Mouse (Mus musculus): ENCODE measurements around the gene St14.
"Not testable (repeated sequence)": the region's sequence is repeated elsewhere in the genome, so short reads cannot be mapped to it uniquely, and the experiment has no call there.

St14 gene

GRCm38 (mm10) chr9:31086085-31086753 lies 45.4 kb downstream of the St14 start:
- DNase-seq (ENCODE audit: low spot score): peak; percentile 52

DNA sequence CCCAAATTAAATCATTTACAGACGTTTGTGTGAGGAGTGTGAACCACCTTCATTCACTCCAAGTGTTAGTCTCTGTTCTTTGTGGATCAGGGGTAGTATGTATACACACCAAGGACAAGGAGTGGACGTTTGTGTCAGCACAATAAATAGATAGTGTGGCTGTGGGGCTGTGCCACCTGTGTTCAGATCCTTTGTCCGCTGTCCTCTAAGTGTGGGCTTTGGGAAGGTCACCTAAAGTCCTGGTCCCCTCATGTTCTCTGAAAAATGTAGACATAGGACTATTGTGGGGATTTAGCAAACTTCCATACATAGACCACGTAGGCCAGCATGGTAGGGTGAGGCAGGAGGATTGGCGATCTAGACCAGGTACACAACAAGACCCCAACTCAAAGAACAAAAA lies 46.1 kb downstream of the St14 start:
- no peak for DNase-seq (ENCODE audit: low spot score)

DNA sequence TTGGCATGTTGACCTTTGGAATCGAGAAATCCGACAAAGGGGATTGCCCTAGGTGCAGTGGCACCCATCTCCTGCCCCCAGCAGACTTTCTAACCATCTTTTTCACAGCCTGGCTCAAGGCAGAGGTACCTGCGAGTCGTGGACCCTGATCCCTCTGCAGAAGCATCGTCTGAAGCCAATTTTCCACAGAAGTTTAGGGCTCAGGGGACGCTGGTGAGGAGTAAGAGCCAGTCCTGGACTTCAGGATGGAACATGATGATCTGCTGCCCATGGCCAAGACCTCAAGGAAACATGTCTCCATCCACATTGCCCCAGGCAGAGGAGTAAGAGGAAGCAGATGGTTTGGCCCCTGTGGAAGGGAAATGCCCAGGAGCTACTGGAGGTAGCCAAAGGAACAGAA lies 48.9 kb downstream of the St14 start:
- DNase-seq (ENCODE audit: low spot score): no peak

GRCm38 (mm10) chr9:31082054-31082666 lies 49.5 kb downstream of the St14 start:
- peak; percentile 70 for DNase-seq (ENCODE audit: low spot score)

DNA sequence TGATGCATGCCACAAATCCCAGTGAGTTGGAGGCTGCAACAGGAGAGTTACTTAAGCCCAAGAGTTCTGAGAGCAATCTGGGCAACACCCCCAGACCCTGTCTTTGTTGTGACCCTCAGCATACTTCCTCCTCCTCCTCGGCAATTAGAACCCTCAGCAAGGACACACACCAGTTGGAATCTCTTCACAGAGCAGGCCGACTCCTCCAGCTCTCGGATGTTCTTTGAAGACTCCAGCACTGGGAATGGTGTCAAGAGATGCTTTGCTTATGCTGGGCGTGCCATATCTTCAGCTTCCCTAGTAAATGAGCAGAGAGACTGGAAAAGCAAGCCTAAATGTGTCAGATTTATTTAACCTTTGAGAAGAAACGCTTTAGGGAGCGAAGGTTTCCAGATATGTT lies 50.9 kb downstream of the St14 start:
- no peak for DNase-seq (ENCODE audit: low spot score)

- DNase-seq (ENCODE audit: low spot score): no peak
These were observed 56.8 kb downstream of the St14 start for GRCm38 (mm10) chr9:31074836-31075235.

DNA sequence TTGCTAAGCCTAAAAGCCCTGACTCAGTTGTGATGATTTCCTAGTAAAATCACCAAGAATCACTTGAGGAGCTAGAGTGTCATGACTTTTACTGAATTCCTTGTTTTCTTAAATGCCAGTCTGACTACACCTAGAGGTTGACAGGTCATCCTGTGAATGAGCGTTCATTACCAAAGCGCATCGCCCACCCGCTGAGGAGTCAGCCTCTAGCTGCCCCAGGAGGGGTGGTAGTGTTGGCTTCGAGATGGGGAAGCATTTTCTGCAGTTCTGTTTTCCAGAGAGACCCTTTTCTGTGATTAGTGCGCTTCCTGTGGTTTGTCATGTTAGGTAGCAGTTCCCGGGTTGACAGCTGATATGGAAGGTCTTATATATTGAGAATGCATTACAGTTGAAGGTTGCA lies 57.9 kb downstream of the St14 start:
- no peak for DNase-seq (ENCODE audit: low spot score)

- DNase-seq (ENCODE audit: low spot score): no peak
These were observed 59.4 kb downstream of the St14 start for GRCm38 (mm10) chr9:31072256-31072655.

- no peak for DNase-seq (ENCODE audit: low spot score)
These were observed 60.9 kb downstream of the St14 start for GRCm38 (mm10) chr9:31070706-31071105.

DNA sequence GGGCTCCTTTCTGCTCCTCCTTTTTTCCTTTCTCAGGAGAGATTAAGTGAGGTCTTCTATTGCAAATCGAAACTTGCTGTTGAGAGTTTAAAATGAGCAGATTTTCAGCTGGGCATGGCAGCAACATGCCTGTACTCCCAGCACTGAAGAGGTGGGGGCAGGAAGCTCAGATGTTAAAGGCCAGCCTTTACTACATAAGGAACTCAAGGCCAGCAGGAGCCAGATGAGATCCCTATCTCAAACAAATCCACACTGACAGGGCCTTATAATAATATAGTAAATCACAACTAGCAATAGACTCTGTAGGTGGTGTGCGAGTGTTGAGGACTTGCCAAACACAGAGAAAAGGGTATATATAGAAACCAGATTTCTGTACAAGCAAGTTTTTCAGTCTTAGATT lies 72.9 kb downstream of the St14 start:
- no peak for DNase-seq (ENCODE audit: low spot score)

DNA sequence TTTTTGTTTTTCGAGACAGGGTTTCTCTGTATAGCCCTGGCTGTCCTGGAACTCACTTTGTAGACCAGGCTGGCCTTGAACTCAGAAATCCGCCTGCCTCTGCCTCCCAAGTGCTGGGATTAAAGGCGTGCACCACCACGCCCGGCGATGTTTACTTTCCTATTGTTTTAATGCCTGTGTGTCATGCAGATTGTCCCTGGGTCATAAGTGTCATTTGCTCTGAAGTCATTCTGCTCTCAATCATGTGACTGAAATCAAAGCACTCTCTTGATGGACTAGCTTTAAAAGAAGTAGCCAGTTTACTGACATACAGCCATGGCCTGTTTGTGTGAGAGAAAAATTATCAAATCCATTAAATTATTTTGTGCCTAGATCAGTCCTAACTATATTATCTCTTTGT lies 80.1 kb downstream of the St14 start:
- DNase-seq (ENCODE audit: low spot score): not testable (repeated sequence)

- DNase-seq (ENCODE audit: low spot score): no peak
These were observed 81.4 kb downstream of the St14 start for GRCm38 (mm10) chr9:31050208-31050607.

All from ovary, postnatal 36 days (tissue).